Mouse (Mus musculus) limb, embryonic 14.5 days (tissue): ENCODE results near the gene Sh3rf3. TPM values are rescaled to one million over a fixed set of nuclear protein-coding genes. Genes with fewer than 3 reads are reported as not detected.

Experiments
- ATAC-seq: fragments of 200-750 bp; cut with Nextera tagmentation; 2 replicates; pipeline ENCODE4 v1.8.0; 2017; ENCODE audit warnings: low read depth, moderate number of reproducible peaks, moderate TSS enrichment; ENCODE audit not compliant: low FRiP score
- DNase-seq: peaks from one replicate; pipeline ENCODE4 v3.0.0-alpha.2; 2015; ENCODE audit warnings: low spot score
- H3K27ac ChIP-seq: fragments of 300-500 bp; sonication (generic); replicated peaks from 2 replicates; pipeline ENCODE4 v1.5.1; 2014; ENCODE audit warnings: low read depth, mild to moderate bottlenecking, low read length, moderate library complexity, mixed read lengths
- H3K27me3 ChIP-seq: fragments of 300-500 bp; sonication (generic); 2 replicates; pipeline ENCODE4 v1.6.1; 2014; ENCODE audit warnings: low read length, mixed read lengths; ENCODE audit not compliant: control insufficient read depth, insufficient read depth
- H3K36me3 ChIP-seq: fragments of 300-500 bp; sonication (generic); 2 replicates; pipeline ENCODE4 v1.6.1; 2014; ENCODE audit warnings: mild to moderate bottlenecking, low read length, moderate library complexity, mixed read lengths; ENCODE audit not compliant: control insufficient read depth, insufficient read depth
- H3K4me1 ChIP-seq: fragments of 300-500 bp; sonication (generic); 2 replicates; pipeline ENCODE4 v1.6.1; 2014; ENCODE audit warnings: antibody characterized with exemption, low read length, mixed read lengths; ENCODE audit not compliant: control insufficient read depth, insufficient read depth
- H3K4me2 ChIP-seq: fragments of 300-500 bp; sonication (generic); replicated peaks from 2 replicates; pipeline ENCODE4 v1.6.1; 2014; ENCODE audit warnings: low read depth, mild to moderate bottlenecking, low read length, moderate library complexity; ENCODE audit not compliant: severe bottlenecking
- H3K4me3 ChIP-seq: fragments of 300-500 bp; sonication (generic); replicated peaks from 2 replicates; pipeline ENCODE4 v1.5.1; 2014; ENCODE audit warnings: low read length
- H3K9ac ChIP-seq: fragments of 300-500 bp; sonication (generic); 2 replicates; pipeline ENCODE4 v1.6.1; 2014; ENCODE audit warnings: mild to moderate bottlenecking, low read depth, low read length, moderate library complexity; ENCODE audit not compliant: severe bottlenecking
- H3K9me3 ChIP-seq: fragments of 300-500 bp; sonication (generic); 2 replicates; pipeline ENCODE4 v1.6.1; 2016; ENCODE audit warnings: low read length; ENCODE audit not compliant: control insufficient read depth
- POLR2A ChIP-seq: fragments of 200-500 bp; IDR thresholded peaks from 2 replicates; pipeline ENCODE4 v1.8.0; 2012; ENCODE audit warnings: inconsistent platforms, mild to moderate bottlenecking, moderate library complexity, borderline replicate concordance; ENCODE audit not compliant: insufficient read depth, insufficient read length; ENCODE audit errors: extremely low read depth
- WGBS: fragments of 180-500 bp; shearing (Covaris S2); extraction: QIAGEN DNeasy Blood & Tissue Kit; methylation state at CpG from one replicate; pipeline ENCODE4 v1.1.7; 2014; 5-methylcytosine and 5-hydroxymethylcytosine counted together
- polyA plus RNA-seq, 2 experiments: library from polyadenylated mRNA; depleted of rRNA in 1 of 2; stranded (reverse) in 1 of 2; unstranded in 1 of 2; fragments of >200 nt; fragmentation: Nextera tagmentation in 1 of 2; extraction: Ambion mirVana in 1 of 2; gene quantifications; 2 replicates each; pipeline versions ENCODE4 v1.2.1 to v1.2.3; 2012 to 2014

Sh3rf3 gene
- polyA plus RNA-seq, 2 experiments, result 2.6 to 4.0 TPM

- 53% methylated on average over 7 of the region's 7 CpGs for WGBS
- no peak for TF ChIP-seq POLR2A
Measured at GRCm38 (mm10) chr10:58814486-58814885, 1.3 kb downstream of the Sh3rf3 start.

GRCm38 (mm10) chr10:58824016-58824568 lies 10.9 kb downstream of the Sh3rf3 start:
- 48% methylated on average over 7 of the region's 7 CpGs for WGBS
- ATAC-seq, result no peak
- DNase-seq, result no peak
- Histone ChIP-seq H3K4me2 (no peak overlapping the region), H3K4me1 (no peaks in the 10 kb centered on the region), H3K4me3 (no peak overlapping the region), H3K27ac (no peak overlapping the region), H3K27me3 (no peaks in the 10 kb centered on the region), H3K9me3 (no peaks in the 10 kb centered on the region), H3K36me3 (no peaks in the 10 kb centered on the region), H3K9ac (no peak overlapping the region)
- TF ChIP-seq POLR2A, result no peak

More at GRCm38 (mm10) chr10:58814486-58814885, 1.3 kb downstream of the Sh3rf3 start:
- H3K27me3 ChIP-seq, result peaks cover 18% of the 10 kb centered on the region
- ATAC-seq, result no peak
- DNase-seq, result no peak
- H3K9me3 ChIP-seq, result no peaks in the 10 kb centered on the region
- H3K4me3 ChIP-seq, result peak overlapping the region; percentile 64
- peak overlapping the region; percentile 100 for H3K4me2 ChIP-seq
- no peak overlapping the region for H3K9ac ChIP-seq
- H3K36me3 ChIP-seq, result no peaks in the 10 kb centered on the region
- H3K27ac ChIP-seq, result no peak overlapping the region
- no peaks in the 10 kb centered on the region for H3K4me1 ChIP-seq

DNA sequence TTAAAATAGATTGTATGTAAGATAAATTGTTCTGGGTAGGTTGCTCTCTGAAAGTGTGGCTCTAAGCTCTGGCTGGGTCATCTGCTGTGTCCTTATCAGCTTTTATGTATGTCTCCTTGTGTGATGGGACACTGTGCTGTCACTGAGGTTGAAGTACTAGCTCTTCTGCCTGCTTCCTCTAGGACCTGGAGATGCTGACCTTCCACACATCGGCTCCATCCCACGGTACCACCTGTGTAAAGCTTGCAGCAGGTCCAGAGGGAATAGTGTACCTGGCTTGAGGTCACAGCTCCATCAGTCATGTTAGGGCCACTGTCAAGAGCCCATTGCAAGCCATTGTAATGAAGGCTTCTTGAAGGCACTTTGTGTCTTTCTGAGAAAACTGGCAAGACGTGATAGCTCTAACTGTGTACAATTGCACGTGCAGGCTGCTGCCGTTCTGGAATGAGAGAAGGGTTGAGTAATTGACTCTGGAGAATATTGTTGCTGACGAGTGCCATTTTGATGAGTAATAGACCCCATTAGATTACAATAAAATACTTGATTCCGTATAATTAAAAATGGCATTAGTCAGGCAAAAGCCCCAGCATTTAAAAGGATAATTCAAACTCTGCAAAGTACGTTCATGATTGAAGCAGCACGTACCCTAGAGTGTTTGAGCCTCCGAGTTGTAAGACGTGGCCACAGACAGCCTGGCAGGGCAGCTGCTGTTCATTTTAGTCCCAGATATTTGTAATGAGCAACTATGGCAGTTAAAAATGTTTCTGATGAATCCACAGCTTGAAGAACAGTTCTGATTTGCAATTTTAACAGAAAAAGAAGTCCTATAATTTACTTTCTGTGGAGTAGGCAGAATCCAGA lies 16.3 kb downstream of the Sh3rf3 start:
- Histone ChIP-seq H3K4me2 (no peak overlapping the region), H3K27me3 (no peaks in the 10 kb centered on the region), H3K9me3 (no peaks in the 10 kb centered on the region), H3K27ac (no peak overlapping the region), H3K36me3 (no peaks in the 10 kb centered on the region), H3K9ac (no peak overlapping the region), H3K4me1 (no peaks in the 10 kb centered on the region), H3K4me3 (no peak overlapping the region)
- TF ChIP-seq POLR2A, result no peak
- WGBS, result 75% methylated on average over 11 of the region's 11 CpGs
- ATAC-seq, result no peak
- no peak for DNase-seq

GRCm38 (mm10) chr10:58833146-58833545 lies 20.0 kb downstream of the Sh3rf3 start:
- Histone ChIP-seq H3K27me3 (no peaks in the 10 kb centered on the region), H3K4me3 (no peak overlapping the region), H3K9ac (no peak overlapping the region), H3K4me1 (no peaks in the 10 kb centered on the region), H3K4me2 (no peak overlapping the region), H3K9me3 (no peaks in the 10 kb centered on the region), H3K36me3 (no peaks in the 10 kb centered on the region), H3K27ac (no peak overlapping the region)
- no peak for TF ChIP-seq POLR2A
- ATAC-seq (no peak), DNase-seq (no peak)
- WGBS, result 69% methylated on average over 3 of the region's 3 CpGs

- peak; percentile 34 for DNase-seq
- no peaks in the 10 kb centered on the region for H3K4me1 ChIP-seq
- H3K4me2 ChIP-seq, result no peak overlapping the region
- no peak for TF ChIP-seq POLR2A
- no peak overlapping the region for H3K9ac ChIP-seq
- ATAC-seq, result no peak
- H3K4me3 ChIP-seq, result no peak overlapping the region
- H3K27ac ChIP-seq, result no peak overlapping the region
- no peaks in the 10 kb centered on the region for H3K9me3 ChIP-seq
- 65% methylated on average over 13 of the region's 13 CpGs for WGBS
- H3K36me3 ChIP-seq, result no peaks in the 10 kb centered on the region
- no peaks in the 10 kb centered on the region for H3K27me3 ChIP-seq
Measured at GRCm38 (mm10) chr10:58833741-58834178, 20.6 kb downstream of the Sh3rf3 start.
